ENCODE assay signal across 1 mouse cellular context in genomic region chr4:152010091-152010706, GRCm38 (mm10).
TF ChIP-seq lines count a peak whose summit lies in the region.

No protein-coding gene starts in this region.

TF ChIP-seq in CH12.LX, 34 proteins besides CTCF, POLR2A, EP300 and RAD21 (continued from another document):
- peak; percentile 43; the same call in 1 of the 2 replicates for TF ChIP-seq MAX (IDR thresholded peaks at IDR 0.05; ENCODE audit: low read length)
- no peak for TF ChIP-seq TBP (conservative IDR thresholded peaks at IDR 0.05; ENCODE audit: low read depth, low read length)
- TF ChIP-seq CHD2 (IDR thresholded peaks at IDR 0.05; ENCODE audit: low read length) = no peak
- no peak for TF ChIP-seq POLR2AphosphoS2 (IDR thresholded peaks at IDR 0.05; ENCODE audit: low read depth, low read length)
- no peak for TF ChIP-seq IRF4 (IDR thresholded peaks at IDR 0.05; ENCODE audit: low read depth, low read length)
